Mouse (Mus musculus): ENCODE data around the gene Snx21. TPM values are rescaled to one million over a fixed set of nuclear protein-coding genes. Genes with fewer than 3 reads are reported as not detected.

The Snx21 gene
- polyA plus RNA-seq, 1 experiment from 2014 or later: 20.5 TPM

- Histone ChIP-seq H3K4me3 (ENCODE audit: low read depth, low read length) (peak overlapping the region; percentile 70), H3K9me3 (ENCODE audit: control insufficient read depth, low read length) (no peaks in the 10 kb centered on the region), H3K36me3 (ENCODE audit: control insufficient read depth, insufficient read depth, low read length) (peaks cover 22% of the 10 kb centered on the region), H3K4me1 (replicated peaks; ENCODE audit: control insufficient read depth, insufficient read depth, low read length) (peaks cover 13% of the 10 kb centered on the region), H3K27ac (ENCODE audit: low read depth) (peak overlapping the region; percentile 87), H3K27me3 (replicated peaks; ENCODE audit: control insufficient read depth, insufficient read depth, low read length) (no peaks in the 10 kb centered on the region), H3K4me2 (ENCODE audit: low read length) (peak overlapping the region; percentile 81), H3K9ac (ENCODE audit: low read length) (peak overlapping the region; percentile 69)
- no peak for DNase-seq (ENCODE audit: low spot score)
- WGBS: 5% methylated on average over 15 of the region's 15 CpGs
- ATAC-seq (replicated peaks; ENCODE audit: low FRiP score, low TSS enrichment, low read depth): peak; percentile 9
These were observed 814 bp downstream of the Snx21 start for GRCm38 (mm10) chr2:164786388-164786885.

- WGBS: 83% methylated on average over 3 of the region's 3 CpGs
- H3K4me3 ChIP-seq (ENCODE audit: low read depth, low read length): peak overlapping the region; percentile 70
- no peak overlapping the region; the same call in 1 of the 2 replicates for H3K9ac ChIP-seq (ENCODE audit: low read length)
- no peaks in the 10 kb centered on the region for H3K9me3 ChIP-seq (ENCODE audit: control insufficient read depth, low read length)
- DNase-seq (ENCODE audit: low spot score) (no peak), ATAC-seq (replicated peaks; ENCODE audit: low FRiP score, low TSS enrichment, low read depth) (no peak)
- H3K4me2 ChIP-seq (ENCODE audit: low read length): peak overlapping the region; percentile 81
- no peaks in the 10 kb centered on the region for H3K27me3 ChIP-seq (replicated peaks; ENCODE audit: control insufficient read depth, insufficient read depth, low read length)
- peaks cover 13% of the 10 kb centered on the region for H3K4me1 ChIP-seq (replicated peaks; ENCODE audit: control insufficient read depth, insufficient read depth, low read length)
- peaks cover 28% of the 10 kb centered on the region for H3K36me3 ChIP-seq (ENCODE audit: control insufficient read depth, insufficient read depth, low read length)
- H3K27ac ChIP-seq (ENCODE audit: low read depth): no peak overlapping the region
These were observed 1.4 kb downstream of the Snx21 start for GRCm38 (mm10) chr2:164787032-164787431.

- Histone ChIP-seq H3K4me3 (ENCODE audit: low read depth, low read length) (no peak overlapping the region), H3K9me3 (ENCODE audit: control insufficient read depth, low read length) (no peaks in the 10 kb centered on the region), H3K4me1 (replicated peaks; ENCODE audit: control insufficient read depth, insufficient read depth, low read length) (peaks cover 13% of the 10 kb centered on the region), H3K36me3 (ENCODE audit: control insufficient read depth, insufficient read depth, low read length) (peaks cover 35% of the 10 kb centered on the region), H3K4me2 (ENCODE audit: low read length) (no peak overlapping the region), H3K9ac (ENCODE audit: low read length) (no peak overlapping the region), H3K27ac (ENCODE audit: low read depth) (no peak overlapping the region), H3K27me3 (replicated peaks; ENCODE audit: control insufficient read depth, insufficient read depth, low read length) (no peaks in the 10 kb centered on the region)
- ATAC-seq (replicated peaks; ENCODE audit: low FRiP score, low TSS enrichment, low read depth) (no peak), DNase-seq (ENCODE audit: low spot score) (no peak)
- 85% methylated on average over 10 of the region's 10 CpGs for WGBS
These were observed 2.2 kb downstream of the Snx21 start for GRCm38 (mm10) chr2:164787779-164788178.

- Histone ChIP-seq H3K27ac (ENCODE audit: low read depth) (no peak overlapping the region), H3K27me3 (replicated peaks; ENCODE audit: control insufficient read depth, insufficient read depth, low read length) (no peaks in the 10 kb centered on the region), H3K4me2 (ENCODE audit: low read length) (no peak overlapping the region), H3K4me1 (replicated peaks; ENCODE audit: control insufficient read depth, insufficient read depth, low read length) (peaks cover 13% of the 10 kb centered on the region), H3K4me3 (ENCODE audit: low read depth, low read length) (no peak overlapping the region), H3K9me3 (ENCODE audit: control insufficient read depth, low read length) (no peaks in the 10 kb centered on the region), H3K9ac (ENCODE audit: low read length) (no peak overlapping the region), H3K36me3 (ENCODE audit: control insufficient read depth, insufficient read depth, low read length) (peaks cover 41% of the 10 kb centered on the region)
- 51% methylated on average over 4 of the region's 4 CpGs for WGBS
- DNase-seq (ENCODE audit: low spot score) (no peak), ATAC-seq (replicated peaks; ENCODE audit: low FRiP score, low TSS enrichment, low read depth) (no peak)
These were observed 2.8 kb downstream of the Snx21 start for GRCm38 (mm10) chr2:164788411-164788810.

GRCm38 (mm10) chr2:164790451-164790850 is 4.8 kb downstream of the Snx21 start:
- DNase-seq (ENCODE audit: low spot score): no peak
- WGBS: 71% methylated on average over 4 of the region's 4 CpGs
- H3K4me3 ChIP-seq (ENCODE audit: low read depth, low read length): no peak overlapping the region
- H3K27me3 ChIP-seq (replicated peaks; ENCODE audit: control insufficient read depth, insufficient read depth, low read length): no peaks in the 10 kb centered on the region
- no peaks in the 10 kb centered on the region for H3K9me3 ChIP-seq (ENCODE audit: control insufficient read depth, low read length)
- H3K4me1 ChIP-seq (replicated peaks; ENCODE audit: control insufficient read depth, insufficient read depth, low read length): peaks cover 8% of the 10 kb centered on the region
- no peak for ATAC-seq (replicated peaks; ENCODE audit: low FRiP score, low TSS enrichment, low read depth)
- H3K36me3 ChIP-seq (ENCODE audit: control insufficient read depth, insufficient read depth, low read length): peaks cover 57% of the 10 kb centered on the region
- H3K4me2 ChIP-seq (ENCODE audit: low read length): no peak overlapping the region
- H3K9ac ChIP-seq (ENCODE audit: low read length): no peak overlapping the region
- H3K27ac ChIP-seq (ENCODE audit: low read depth): no peak overlapping the region

- Histone ChIP-seq H3K36me3 (ENCODE audit: control insufficient read depth, insufficient read depth, low read length) (peaks cover 71% of the 10 kb centered on the region), H3K4me1 (replicated peaks; ENCODE audit: control insufficient read depth, insufficient read depth, low read length) (peaks cover 4% of the 10 kb centered on the region), H3K27ac (ENCODE audit: low read depth) (no peak overlapping the region), H3K4me2 (ENCODE audit: low read length) (no peak overlapping the region), H3K4me3 (ENCODE audit: low read depth, low read length) (no peak overlapping the region), H3K9ac (ENCODE audit: low read length) (no peak overlapping the region), H3K27me3 (replicated peaks; ENCODE audit: control insufficient read depth, insufficient read depth, low read length) (no peaks in the 10 kb centered on the region), H3K9me3 (ENCODE audit: control insufficient read depth, low read length) (no peaks in the 10 kb centered on the region)
- ATAC-seq (replicated peaks; ENCODE audit: low FRiP score, low TSS enrichment, low read depth) (no peak), DNase-seq (ENCODE audit: low spot score) (no peak)
- 91% methylated on average over 18 of the region's 18 CpGs for WGBS
These were observed 6.2 kb downstream of the Snx21 start for GRCm38 (mm10) chr2:164791841-164792261.

GRCm38 (mm10) chr2:164792400-164793190 is 7.0 kb downstream of the Snx21 start:
- ATAC-seq (replicated peaks; ENCODE audit: low FRiP score, low TSS enrichment, low read depth): no peak
- Histone ChIP-seq H3K9me3 (ENCODE audit: control insufficient read depth, low read length) (no peaks in the 10 kb centered on the region), H3K4me1 (replicated peaks; ENCODE audit: control insufficient read depth, insufficient read depth, low read length) (no peaks in the 10 kb centered on the region), H3K27me3 (replicated peaks; ENCODE audit: control insufficient read depth, insufficient read depth, low read length) (no peaks in the 10 kb centered on the region), H3K9ac (ENCODE audit: low read length) (no peak overlapping the region), H3K4me2 (ENCODE audit: low read length) (no peak overlapping the region), H3K27ac (ENCODE audit: low read depth) (no peak overlapping the region), H3K4me3 (ENCODE audit: low read depth, low read length) (no peak overlapping the region), H3K36me3 (ENCODE audit: control insufficient read depth, insufficient read depth, low read length) (peaks cover 73% of the 10 kb centered on the region)
- 90% methylated on average over 12 of the region's 12 CpGs for WGBS
- DNase-seq (ENCODE audit: low spot score): no peak

- no peak overlapping the region for H3K4me3 ChIP-seq (ENCODE audit: low read depth, low read length)
- no peak for ATAC-seq (replicated peaks; ENCODE audit: low FRiP score, low TSS enrichment, low read depth)
- H3K36me3 ChIP-seq (ENCODE audit: control insufficient read depth, insufficient read depth, low read length): peaks cover 78% of the 10 kb centered on the region
These were observed 7.6 kb downstream of the Snx21 start for GRCm38 (mm10) chr2:164793236-164793635.

GRCm38 (mm10) chr2:164793772-164794171 is 8.1 kb downstream of the Snx21 start:
- Histone ChIP-seq H3K4me1 (replicated peaks; ENCODE audit: control insufficient read depth, insufficient read depth, low read length) (no peaks in the 10 kb centered on the region), H3K4me2 (ENCODE audit: low read length) (no peak overlapping the region), H3K4me3 (ENCODE audit: low read depth, low read length) (no peak overlapping the region), H3K27ac (ENCODE audit: low read depth) (no peak overlapping the region), H3K36me3 (ENCODE audit: control insufficient read depth, insufficient read depth, low read length) (peaks cover 79% of the 10 kb centered on the region), H3K9me3 (ENCODE audit: control insufficient read depth, low read length) (no peaks in the 10 kb centered on the region), H3K27me3 (replicated peaks; ENCODE audit: control insufficient read depth, insufficient read depth, low read length) (no peaks in the 10 kb centered on the region), H3K9ac (ENCODE audit: low read length) (no peak overlapping the region)
- 94% methylated on average over 2 of the region's 2 CpGs for WGBS
- ATAC-seq (replicated peaks; ENCODE audit: low FRiP score, low TSS enrichment, low read depth): no peak
- no peak for DNase-seq (ENCODE audit: low spot score)

More at GRCm38 (mm10) chr2:164793236-164793635, 7.6 kb downstream of the Snx21 start:
- no peak overlapping the region for H3K27ac ChIP-seq (ENCODE audit: low read depth)
- 75% methylated on average over 3 of the region's 3 CpGs for WGBS
- H3K4me2 ChIP-seq (ENCODE audit: low read length): no peak overlapping the region
- H3K9ac ChIP-seq (ENCODE audit: low read length): no peak overlapping the region
- peak; percentile 74 for DNase-seq (ENCODE audit: low spot score)
- no peaks in the 10 kb centered on the region for H3K9me3 ChIP-seq (ENCODE audit: control insufficient read depth, low read length)
- H3K27me3 ChIP-seq (replicated peaks; ENCODE audit: control insufficient read depth, insufficient read depth, low read length): no peaks in the 10 kb centered on the region
- no peaks in the 10 kb centered on the region for H3K4me1 ChIP-seq (replicated peaks; ENCODE audit: control insufficient read depth, insufficient read depth, low read length)
